Mouse (Mus musculus) midbrain, embryonic 14.5 days (tissue): Measurements from ENCODE around the gene Arrb1. TPM values are rescaled to one million over a fixed set of nuclear protein-coding genes. Genes with fewer than 3 reads are reported as not detected.
A peak's percentile ranks its signal among the peaks of the same experiment; 100 is the strongest.

Source experiments
- ATAC-seq: fragments of 200-750 bp; cut with Nextera tagmentation; 2 replicates; pipeline ENCODE4 v1.8.0; 2017; ENCODE audit warnings: moderate number of reproducible peaks, moderate library complexity; ENCODE audit not compliant: low FRiP score, low TSS enrichment
- DNase-seq: peaks from one replicate; pipeline ENCODE4 v3.0.0-alpha.2; 2015
- H3K27ac ChIP-seq: fragments of 300-500 bp; sonication (generic); replicated peaks from 2 replicates; pipeline ENCODE4 v1.5.1; 2014; ENCODE audit warnings: mild to moderate bottlenecking, low read depth, low read length, moderate library complexity
- H3K27me3 ChIP-seq: fragments of 300-500 bp; sonication (generic); 2 replicates; pipeline ENCODE4 v1.6.1; 2014; ENCODE audit warnings: low read length, control low read depth, mixed read lengths; ENCODE audit not compliant: control insufficient read depth, insufficient read depth
- H3K36me3 ChIP-seq: fragments of 300-500 bp; sonication (generic); 2 replicates; pipeline ENCODE4 v1.6.1; 2014; ENCODE audit warnings: low read length, control low read depth; ENCODE audit not compliant: control insufficient read depth, insufficient read depth
- H3K4me1 ChIP-seq: fragments of 300-500 bp; sonication (generic); 2 replicates; pipeline ENCODE4 v1.6.1; 2014; ENCODE audit warnings: mild to moderate bottlenecking, antibody characterized with exemption, low read length, control low read depth; ENCODE audit not compliant: control insufficient read depth, insufficient read depth
- H3K4me2 ChIP-seq: fragments of 300-500 bp; sonication (generic); 2 replicates; pipeline ENCODE4 v1.6.1; 2014; ENCODE audit warnings: mild to moderate bottlenecking, low read length, moderate library complexity
- H3K4me3 ChIP-seq: fragments of 300-500 bp; sonication (generic); replicated peaks from 2 replicates; pipeline ENCODE4 v1.5.1; 2014; ENCODE audit warnings: low read depth, low read length
- H3K9ac ChIP-seq: fragments of 300-500 bp; sonication (generic); replicated peaks from 2 replicates; pipeline ENCODE4 v1.6.1; 2014; ENCODE audit warnings: mild to moderate bottlenecking, low read length, moderate library complexity
- H3K9me3 ChIP-seq: fragments of 300-500 bp; sonication (generic); 2 replicates; pipeline ENCODE4 v1.6.1; 2016; ENCODE audit warnings: low read length, control low read depth, mixed read lengths; ENCODE audit not compliant: control insufficient read depth
- WGBS: fragments of 180-500 bp; shearing (Covaris S2); extraction: QIAGEN DNeasy Blood & Tissue Kit; methylation state at CpG from one replicate; pipeline ENCODE4 v1.1.7; 2014; 5-methylcytosine and 5-hydroxymethylcytosine counted together
- polyA plus RNA-seq: library from polyadenylated mRNA; unstranded; fragments of >200 nt; fragmentation: Nextera tagmentation; extraction: Ambion mirVana; gene quantifications from 2 replicates; pipeline ENCODE4 v1.2.1, GENCODE M21; 2014

Gene Arrb1
- polyA plus RNA-seq, 1 experiment from 2014 or later = 10.3 TPM

GRCm38 (mm10) chr7:99618860-99619259, 83.6 kb downstream of the Arrb1 start:
- no peak; the same call in 1 of the 2 replicates for ATAC-seq
- peak; percentile 82 for DNase-seq
- H3K4me3 ChIP-seq = no peak overlapping the region
- no peaks in the 10 kb centered on the region for H3K36me3 ChIP-seq
- no peak overlapping the region for H3K4me2 ChIP-seq
- WGBS = 6% methylated on average over 3 of the region's 3 CpGs
- H3K4me1 ChIP-seq = no peaks in the 10 kb centered on the region
- H3K27me3 ChIP-seq = 0 out of 2 replicates have a peak, but pooled peaks cover 3% of the 10 kb centered on the region
- no peaks in the 10 kb centered on the region for H3K9me3 ChIP-seq
- no peak overlapping the region for H3K27ac ChIP-seq
- H3K9ac ChIP-seq = no peak overlapping the region

- Histone ChIP-seq H3K9me3 (no peaks in the 10 kb centered on the region), H3K36me3 (no peaks in the 10 kb centered on the region), H3K9ac (peak overlapping the region; percentile 54), H3K4me1 (peaks cover 5% of the 10 kb centered on the region; the same call in 1 of the 2 replicates), H3K27me3 (peaks cover 47% of the 10 kb centered on the region), H3K4me2 (peak overlapping the region; percentile 83), H3K4me3 (peak overlapping the region; percentile 49), H3K27ac (peak overlapping the region; percentile 20; the same call in 1 of the 2 replicates)
- peak; percentile 94 for DNase-seq
- WGBS = under 1% methylated on average over 81 of the region's 81 CpGs
- peak; percentile 88 for ATAC-seq
These were observed 90.6 kb downstream of the Arrb1 start for GRCm38 (mm10) chr7:99625722-99626375.

GRCm38 (mm10) chr7:99626376-99627270, 91.4 kb downstream of the Arrb1 start, which contains the start of gene Tpbgl:
Tpbgl (minus strand) TSS chr7:99627103.
- WGBS = under 1% methylated on average over 82 of the region's 83 CpGs
- peak; percentile 59 for DNase-seq

GRCm38 (mm10) chr7:99627366-99627765, 92.1 kb downstream of the Arrb1 start:
- ATAC-seq = no peak
- peaks cover 47% of the 10 kb centered on the region for H3K27me3 ChIP-seq

More at GRCm38 (mm10) chr7:99626376-99627270, 91.4 kb downstream of the Arrb1 start, which contains the start of gene Tpbgl:
- Histone ChIP-seq H3K9ac (peak within 1 kb of the TSS; percentile 54), H3K4me3 (peak within 1 kb of the TSS; percentile 49), H3K4me2 (peak within 1 kb of the TSS; percentile 83), H3K27me3 (peaks cover 47% of the 10 kb centered on the region), H3K9me3 (no peaks in the 10 kb centered on the region), H3K27ac (peak within 1 kb of the TSS; percentile 20; the same call in 1 of the 2 replicates), H3K36me3 (no peaks in the 10 kb centered on the region), H3K4me1 (peaks cover 5% of the 10 kb centered on the region; the same call in 1 of the 2 replicates)
- no peak for ATAC-seq

GRCm38 (mm10) chr7:99632286-99632685, 97.0 kb downstream of the Arrb1 start:
- 20% methylated on average over 6 of the region's 6 CpGs for WGBS
- no peak overlapping the region for H3K4me3 ChIP-seq
- H3K27ac ChIP-seq = no peak overlapping the region
- no peaks in the 10 kb centered on the region for H3K9me3 ChIP-seq
- H3K27me3 ChIP-seq = peaks cover 15% of the 10 kb centered on the region
- no peak overlapping the region for H3K4me2 ChIP-seq
- no peak for ATAC-seq
- H3K4me1 ChIP-seq = no peaks in the 10 kb centered on the region
- DNase-seq = no peak
- no peaks in the 10 kb centered on the region for H3K36me3 ChIP-seq
- no peak overlapping the region for H3K9ac ChIP-seq

More at GRCm38 (mm10) chr7:99627366-99627765, 92.1 kb downstream of the Arrb1 start:
- Histone ChIP-seq H3K4me2 (peak overlapping the region; percentile 83), H3K27ac (no peak overlapping the region), H3K4me3 (no peak overlapping the region; the same call in 1 of the 2 replicates), H3K9ac (no peak overlapping the region), H3K36me3 (no peaks in the 10 kb centered on the region), H3K4me1 (peaks cover 5% of the 10 kb centered on the region; the same call in 1 of the 2 replicates), H3K9me3 (no peaks in the 10 kb centered on the region)
- 4% methylated on average over 7 of the region's 7 CpGs for whole genome bisulfite sequencing
- DNase-seq = no peak

- ATAC-seq = no peak
- Histone ChIP-seq H3K9ac (no peak overlapping the region), H3K4me2 (no peak overlapping the region)
These were observed 98.8 kb downstream of the Arrb1 start for GRCm38 (mm10) chr7:99633966-99634665.

GRCm38 (mm10) chr7:99641245-99641644, 106.0 kb downstream of the Arrb1 start:
- WGBS = 42% methylated on average over 4 of the region's 4 CpGs
- no peaks in the 10 kb centered on the region for H3K4me1 ChIP-seq
- H3K36me3 ChIP-seq = no peaks in the 10 kb centered on the region
- DNase-seq = no peak
- H3K9me3 ChIP-seq = no peaks in the 10 kb centered on the region
- H3K27ac ChIP-seq = no peak overlapping the region
- no peak for ATAC-seq
- no peaks in the 10 kb centered on the region for H3K27me3 ChIP-seq
- no peak overlapping the region for H3K4me2 ChIP-seq
- H3K9ac ChIP-seq = no peak overlapping the region
- no peak overlapping the region for H3K4me3 ChIP-seq

More at GRCm38 (mm10) chr7:99633966-99634665, 98.8 kb downstream of the Arrb1 start:
- no peak overlapping the region for H3K4me3 ChIP-seq
- no peak overlapping the region for H3K27ac ChIP-seq
- WGBS = 79% methylated on average over 8 of the region's 8 CpGs
- no peaks in the 10 kb centered on the region for H3K4me1 ChIP-seq
- H3K36me3 ChIP-seq = no peaks in the 10 kb centered on the region
- DNase-seq = no peak
- no peaks in the 10 kb centered on the region; the same call in 1 of the 2 replicates for H3K27me3 ChIP-seq
- no peaks in the 10 kb centered on the region for H3K9me3 ChIP-seq

GRCm38 (mm10) chr7:99642078-99642477, 106.8 kb downstream of the Arrb1 start:
- Histone ChIP-seq H3K4me3 (no peak overlapping the region), H3K9ac (no peak overlapping the region), H3K4me1 (no peaks in the 10 kb centered on the region), H3K27me3 (no peaks in the 10 kb centered on the region), H3K27ac (no peak overlapping the region), H3K4me2 (no peak overlapping the region), H3K9me3 (no peaks in the 10 kb centered on the region), H3K36me3 (no peaks in the 10 kb centered on the region)
- no peak for DNase-seq
- no peak for ATAC-seq
- WGBS = 34% methylated on average over 3 of the region's 3 CpGs
